Mouse (Mus musculus) ES-Bruce4 (cell line): ENCODE data around the gene Fars2. TPM values are rescaled to one million over a fixed set of nuclear protein-coding genes. Genes with fewer than 3 reads are reported as not detected.
"Not testable (repeated sequence)": the region's sequence is repeated elsewhere in the genome, so short reads cannot be mapped to it uniquely, and the experiment has no call there.

Experiments
- H3K27ac ChIP-seq: 2 replicates; pipeline ENCODE4 v1.5.1; 2012; ENCODE audit warnings: low read length, inconsistent platforms; ENCODE audit not compliant: insufficient read depth
- H3K27me3 ChIP-seq: 2 replicates; pipeline ENCODE4 v1.6.1; 2012; ENCODE audit warnings: mild to moderate bottlenecking, low read length, inconsistent platforms; ENCODE audit not compliant: control insufficient read depth, poor library complexity, insufficient read depth, severe bottlenecking
- H3K36me3 ChIP-seq: 2 replicates; pipeline ENCODE4 v1.6.1; 2012; ENCODE audit warnings: inconsistent platforms, mild to moderate bottlenecking, low read length, moderate library complexity; ENCODE audit not compliant: control insufficient read depth, poor library complexity, insufficient read depth, severe bottlenecking
- H3K4me1 ChIP-seq: one replicate; pipeline ENCODE4 v1.8.1; 2011; ENCODE audit warnings: low read length; ENCODE audit not compliant: control insufficient read depth, insufficient read depth
- H3K4me3 ChIP-seq: 2 replicates; pipeline ENCODE4 v1.5.1; 2011; ENCODE audit warnings: low read depth, mild to moderate bottlenecking, low read length
- H3K9ac ChIP-seq: 2 replicates; pipeline ENCODE4 v1.6.1; 2012; ENCODE audit warnings: low read depth, mild to moderate bottlenecking, inconsistent platforms; ENCODE audit not compliant: poor library complexity, severe bottlenecking
- H3K9me3 ChIP-seq: replicated peaks from 2 replicates; pipeline ENCODE4 v1.6.1; 2012; ENCODE audit warnings: mild to moderate bottlenecking, low read length, inconsistent platforms; ENCODE audit not compliant: control insufficient read depth, poor library complexity, insufficient read depth, severe bottlenecking
- CTCF ChIP-seq: IDR thresholded peaks from one replicate; pipeline ENCODE4 v1.8.1; 2011; ENCODE audit warnings: low read depth, low read length
- EP300 ChIP-seq: IDR thresholded peaks from 2 replicates; pipeline ENCODE4 v1.6.1; 2011; ENCODE audit warnings: low read depth, low read length; ENCODE audit not compliant: insufficient read depth
- POLR2A ChIP-seq: IDR thresholded peaks from one replicate; pipeline ENCODE4 v1.8.1; 2011; ENCODE audit warnings: low read length; ENCODE audit not compliant: insufficient read depth
- polyA plus RNA-seq: library from polyadenylated mRNA; stranded (reverse); fragments of >200 nt; gene quantifications from 2 replicates; pipeline ENCODE4 v1.2.4, GENCODE M21; 2011; ENCODE audit warnings: low read depth; ENCODE audit not compliant: missing spikeins, insufficient read depth, insufficient read length

Fars2 gene
- polyA plus RNA-seq, 1 experiment = 23.3 TPM

- Histone ChIP-seq H3K27me3 (no peaks in the 10 kb centered on the region), H3K27ac (no peak overlapping the region), H3K36me3 (no peaks in the 10 kb centered on the region), H3K4me3 (no peak overlapping the region), H3K9me3 (no peaks in the 10 kb centered on the region), H3K9ac (no peak overlapping the region), H3K4me1 (no peaks in the 10 kb centered on the region)
- TF ChIP-seq CTCF (no peak), EP300 (no peak), POLR2A (no peak)
Observed at GRCm38 (mm10) chr13:36357469-36357868, 240.3 kb downstream of the Fars2 start.

- no peak for TF ChIP-seq EP300
- TF ChIP-seq CTCF = no peak
- no peak for TF ChIP-seq POLR2A
- Histone ChIP-seq H3K36me3 (no peaks in the 10 kb centered on the region), H3K4me3 (no peak overlapping the region), H3K27ac (no peak overlapping the region), H3K9ac (no peak overlapping the region), H3K4me1 (no peaks in the 10 kb centered on the region), H3K27me3 (no peaks in the 10 kb centered on the region), H3K9me3 (no peaks in the 10 kb centered on the region)
Observed at GRCm38 (mm10) chr13:36361419-36361818, 244.2 kb downstream of the Fars2 start.

DNA sequence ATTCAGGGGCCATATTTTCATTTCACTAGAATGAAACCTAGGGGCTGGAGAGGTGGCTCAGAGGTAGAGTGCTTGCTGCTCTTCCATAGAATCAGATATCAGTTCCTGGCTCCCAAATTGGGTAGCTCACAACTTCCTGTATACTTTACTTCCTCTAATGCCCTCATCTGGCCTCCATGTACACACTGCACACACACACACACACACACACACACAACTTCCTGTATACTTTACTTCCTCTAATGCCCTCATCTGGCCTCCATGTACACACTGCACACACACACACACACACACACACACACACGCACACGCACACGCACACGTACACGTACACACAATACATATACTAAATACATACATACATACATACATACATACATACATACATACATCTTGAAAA lies 248.5 kb downstream of the Fars2 start:
- H3K9ac ChIP-seq, H3K4me1 ChIP-seq, H3K36me3 ChIP-seq, H3K27me3 ChIP-seq, H3K9me3 ChIP-seq, H3K4me3 ChIP-seq, H3K27ac ChIP-seq: not testable (repeated sequence)

- no peaks in the 10 kb centered on the region for H3K4me1 ChIP-seq
- H3K36me3 ChIP-seq = no peaks in the 10 kb centered on the region
- TF ChIP-seq CTCF = no peak
- TF ChIP-seq POLR2A = no peak
- no peak for TF ChIP-seq EP300
- H3K9ac ChIP-seq = no peak overlapping the region
- no peaks in the 10 kb centered on the region for H3K27me3 ChIP-seq
- no peak overlapping the region for H3K27ac ChIP-seq
- H3K4me3 ChIP-seq = no peak overlapping the region
- no peaks in the 10 kb centered on the region for H3K9me3 ChIP-seq
Observed at GRCm38 (mm10) chr13:36366304-36366703, 249.1 kb downstream of the Fars2 start.

DNA sequence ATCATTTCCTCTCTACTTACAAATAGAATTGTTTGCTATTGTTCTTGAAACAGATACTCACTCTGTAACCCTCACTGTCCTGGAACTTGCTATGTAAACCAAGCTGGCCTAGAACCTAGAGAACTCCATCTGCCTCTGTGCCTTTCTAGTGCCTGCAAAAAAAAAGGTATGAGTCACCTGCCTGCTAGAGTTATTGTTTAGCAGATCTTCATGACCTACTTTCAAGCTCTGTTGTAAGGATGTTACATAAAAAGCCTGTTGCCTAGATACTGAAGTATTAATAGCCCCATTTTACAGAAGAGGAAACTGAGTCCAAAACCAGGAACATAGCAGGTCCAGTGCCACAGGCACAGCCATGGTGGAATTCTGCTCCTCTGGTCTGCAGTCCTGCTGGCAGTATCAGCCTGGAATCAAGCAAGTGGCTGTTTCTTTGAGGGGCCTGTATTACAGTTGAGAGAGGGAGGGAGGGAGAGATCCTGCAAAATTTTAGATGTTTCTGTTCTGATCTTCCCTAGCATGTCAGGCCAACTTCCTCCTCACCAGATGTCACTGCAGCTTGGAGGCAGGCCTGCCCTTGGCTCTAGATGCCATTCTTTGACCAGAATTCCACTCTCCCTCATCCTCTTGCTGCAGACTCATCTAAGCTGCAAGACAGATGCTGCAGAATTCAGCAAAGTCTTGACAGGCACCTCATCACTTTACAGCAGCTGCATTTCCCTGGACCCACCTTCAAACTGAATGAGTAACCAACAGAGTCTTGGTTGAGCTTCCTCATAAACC lies 250.7 kb downstream of the Fars2 start:
- Histone ChIP-seq H3K9ac (no peak overlapping the region), H3K27me3 (no peaks in the 10 kb centered on the region), H3K4me3 (no peak overlapping the region), H3K4me1 (no peaks in the 10 kb centered on the region), H3K9me3 (no peaks in the 10 kb centered on the region), H3K36me3 (no peaks in the 10 kb centered on the region), H3K27ac (no peak overlapping the region)
- no peak for TF ChIP-seq CTCF
- no peak for TF ChIP-seq POLR2A
- no peak for TF ChIP-seq EP300

DNA sequence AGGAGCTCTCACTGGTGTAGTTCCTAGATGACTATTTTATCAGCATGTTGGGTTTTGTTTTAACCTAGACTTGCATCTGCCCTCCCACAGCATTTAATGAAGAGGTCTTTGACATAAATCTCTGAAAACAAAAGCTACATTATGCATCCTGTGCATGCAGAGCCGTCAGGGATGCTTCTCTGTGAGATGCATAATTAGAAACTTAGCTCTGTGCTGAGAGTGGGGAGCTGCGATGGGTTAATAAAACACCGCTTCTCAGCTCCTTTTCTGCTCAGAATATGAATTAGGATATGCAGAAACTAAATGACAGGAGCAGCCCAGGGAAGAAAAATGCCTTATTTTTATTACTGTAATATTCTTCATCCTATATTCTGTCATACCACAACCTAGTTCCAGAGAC lies 251.6 kb downstream of the Fars2 start:
- H3K9ac ChIP-seq = no peak overlapping the region
- TF ChIP-seq EP300 = no peak
- no peak overlapping the region for H3K4me3 ChIP-seq
- no peaks in the 10 kb centered on the region for H3K4me1 ChIP-seq
- no peak overlapping the region for H3K27ac ChIP-seq
- no peaks in the 10 kb centered on the region for H3K9me3 ChIP-seq
- no peaks in the 10 kb centered on the region for H3K27me3 ChIP-seq
- no peaks in the 10 kb centered on the region for H3K36me3 ChIP-seq
